Mouse (Mus musculus): ENCODE results near the gene Gm29106. TPM values are rescaled to one million over a fixed set of nuclear protein-coding genes. Genes with fewer than 3 reads are reported as not detected.
"Not testable (repeated sequence)": the region's sequence is repeated elsewhere in the genome, so short reads cannot be mapped to it uniquely, and the experiment has no call there.

Gene Gm29106
- 0.06 TPM in 1 of 2 replicates, not detected in the other for polyA plus RNA-seq (2015; fragmentation: Nextera tagmentation; extraction: Ambion mirVana)

- not testable (repeated sequence) for H3K9ac ChIP-seq; H3K4me3 ChIP-seq (replicated peaks); H3K36me3 ChIP-seq; H3K27ac ChIP-seq; H3K4me1 ChIP-seq (replicated peaks); H3K4me2 ChIP-seq (replicated peaks); ATAC-seq; H3K27me3 ChIP-seq (replicated peaks); H3K9me3 ChIP-seq
- 68% methylated on average over 2 of the region's 2 CpGs for WGBS
These were observed at the start of gene Gm29106 for GRCm38 (mm10) chr1:118176242-118176641. TSS of gene Gm29106 (plus strand) at chr1:118176542.

GRCm38 (mm10) chr1:118228540-118228939 lies 52.2 kb downstream of the Gm29106 start:
- Histone ChIP-seq H3K4me3 (replicated peaks) (no peak overlapping the region), H3K9me3 (no peaks in the 10 kb centered on the region), H3K27me3 (replicated peaks) (no peaks in the 10 kb centered on the region), H3K4me1 (replicated peaks) (no peaks in the 10 kb centered on the region), H3K4me2 (replicated peaks) (no peak overlapping the region), H3K27ac (no peak overlapping the region), H3K36me3 (no peaks in the 10 kb centered on the region), H3K9ac (no peak overlapping the region)
- WGBS = 67% methylated on average over 1 of the region's 1 CpGs
- no peak for ATAC-seq

GRCm38 (mm10) chr1:118236032-118236431 lies 59.7 kb downstream of the Gm29106 start:
- no peaks in the 10 kb centered on the region for H3K36me3 ChIP-seq
- no peaks in the 10 kb centered on the region for H3K27me3 ChIP-seq (replicated peaks)
- no peaks in the 10 kb centered on the region for H3K9me3 ChIP-seq
- WGBS = 81% methylated on average over 1 of the region's 1 CpGs
- no peak overlapping the region for H3K4me3 ChIP-seq (replicated peaks)
- H3K4me1 ChIP-seq (replicated peaks) = no peaks in the 10 kb centered on the region
- H3K27ac ChIP-seq = no peak overlapping the region
- ATAC-seq = no peak
- H3K4me2 ChIP-seq (replicated peaks) = no peak overlapping the region
- no peak overlapping the region for H3K9ac ChIP-seq

Other genes with a start within 250 kb of the Gm29106 start
- not detected in 2 replicates for gene Gm28168, start 248.5 kb upstream of the Gm29106 start, polyA plus RNA-seq (2015; fragmentation: Nextera tagmentation; extraction: Ambion mirVana)
- not detected in 2 replicates for gene Gm7145, start 210.6 kb upstream of the Gm29106 start, polyA plus RNA-seq (2015; fragmentation: Nextera tagmentation; extraction: Ambion mirVana)
- gene Tsn, start 135.2 kb downstream of the Gm29106 start, polyA plus RNA-seq (2015; fragmentation: Nextera tagmentation; extraction: Ambion mirVana) = 261 and 297 TPM in 2 replicates
- 78.4 and 87.5 TPM in 2 replicates for gene Nifk, start 145.3 kb downstream of the Gm29106 start, polyA plus RNA-seq (2015; fragmentation: Nextera tagmentation; extraction: Ambion mirVana)
- gene Clasp1, start 212.5 kb downstream of the Gm29106 start, polyA plus RNA-seq (2015; fragmentation: Nextera tagmentation; extraction: Ambion mirVana) = 32.8 and 35.2 TPM in 2 replicates

Measured in intestine, embryonic 15.5 days (tissue).